Mouse (Mus musculus): Measurements from ENCODE around the gene Scgb3a1.

GRCm38 (mm10) chr11:49654651-49655050, 8.8 kb upstream of the Scgb3a1 start:
- TF ChIP-seq POLR2A (IDR thresholded peaks at IDR 0.05; ENCODE audit: control insufficient read depth, low read depth, low read length) (no peak), CTCF (IDR thresholded peaks at IDR 0.05; ENCODE audit: control insufficient read depth, insufficient read depth, insufficient replicate concordance, low read depth, low read length) (no peak)

Measured in testis, adult 2 months (tissue).